Mouse (Mus musculus): ENCODE data around the gene Tmem108.

Tmem108 gene

DNA sequence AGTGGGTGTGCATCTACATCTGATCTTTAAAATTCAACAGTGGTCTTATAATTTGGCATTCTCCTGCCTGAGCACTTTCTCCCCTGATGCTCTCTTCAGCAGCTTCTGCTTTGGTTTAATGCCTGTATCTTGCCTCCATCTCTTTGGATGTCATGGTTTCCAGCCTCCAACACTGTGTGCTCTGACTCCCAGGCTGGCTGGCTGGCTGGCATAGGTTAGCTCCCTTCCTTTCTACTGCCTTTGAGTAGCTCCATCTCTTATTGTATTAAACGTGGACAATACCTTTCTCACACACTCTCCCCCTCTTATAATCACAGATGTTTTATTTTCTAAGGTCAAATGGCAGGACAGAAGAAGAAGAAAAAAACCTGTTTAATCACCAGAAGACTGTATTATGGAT, 296.3 kb downstream of the Tmem108 start:
- DNase-seq (ENCODE audit: low read depth in 2 of 2, low spot score in 2 of 2), result no peak

DNA sequence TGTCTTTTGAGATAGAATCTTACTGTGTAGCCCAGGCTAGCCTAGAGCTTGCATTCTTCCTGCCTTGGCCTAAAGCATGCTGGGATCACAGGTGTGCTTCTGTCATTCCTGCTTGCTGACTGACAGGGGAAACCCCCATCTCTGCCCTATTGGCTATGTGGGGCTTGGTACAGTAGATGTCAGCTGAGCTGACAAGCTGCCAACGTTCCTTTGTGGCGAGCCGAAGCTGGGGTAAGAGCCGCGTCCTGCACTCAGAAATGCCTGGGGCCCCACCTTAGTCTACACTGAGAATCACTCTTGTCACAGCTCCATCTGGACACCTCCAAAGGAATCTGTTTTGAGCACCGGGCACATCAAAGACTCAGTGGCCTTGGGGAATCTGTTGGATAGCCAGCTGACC, 297.8 kb downstream of the Tmem108 start:
- no peak for DNase-seq (ENCODE audit: low read depth in 2 of 2, low spot score in 2 of 2)

DNA sequence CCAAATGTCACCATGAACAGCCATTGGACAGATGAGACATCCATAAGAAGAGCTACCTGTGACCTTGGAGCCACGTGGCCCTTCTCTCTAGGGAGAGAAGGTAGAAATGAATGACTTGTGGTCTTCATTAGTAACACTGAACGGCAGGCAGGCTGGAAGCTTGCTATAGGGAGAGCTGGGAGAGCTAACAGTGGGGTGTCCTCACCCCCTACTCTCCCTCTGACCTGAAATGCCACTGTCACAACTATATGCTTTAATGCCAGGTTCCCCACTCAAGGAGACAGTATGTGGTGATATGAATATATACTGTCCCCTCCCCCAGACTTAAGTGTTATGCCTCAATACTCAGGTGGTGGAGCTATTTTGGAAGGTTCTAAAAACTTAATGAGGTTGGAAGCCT, 301.8 kb downstream of the Tmem108 start:
- DNase-seq (ENCODE audit: low read depth in 2 of 2, low spot score in 2 of 2), result no peak

DNA sequence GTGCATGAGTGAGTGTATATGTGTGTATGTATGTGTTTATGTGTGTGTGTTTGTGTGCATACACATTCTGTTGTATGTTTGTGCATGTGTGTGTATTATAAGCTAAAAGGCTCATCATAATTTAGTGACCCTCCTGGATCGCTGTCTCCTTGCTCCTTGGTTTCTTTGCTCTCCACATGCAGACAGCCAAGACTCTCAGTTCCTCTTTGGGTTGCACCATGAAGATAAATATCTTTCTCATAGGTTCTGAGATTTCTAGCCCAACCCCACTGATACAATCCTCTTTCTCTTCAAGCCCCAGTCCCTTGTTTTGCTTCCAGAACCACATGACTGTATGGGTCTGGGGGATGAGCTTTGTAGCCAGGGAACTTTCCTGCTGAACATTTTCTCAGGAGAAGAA, 302.3 kb downstream of the Tmem108 start:
- no peak for DNase-seq (ENCODE audit: low read depth in 2 of 2, low spot score in 2 of 2)

DNA sequence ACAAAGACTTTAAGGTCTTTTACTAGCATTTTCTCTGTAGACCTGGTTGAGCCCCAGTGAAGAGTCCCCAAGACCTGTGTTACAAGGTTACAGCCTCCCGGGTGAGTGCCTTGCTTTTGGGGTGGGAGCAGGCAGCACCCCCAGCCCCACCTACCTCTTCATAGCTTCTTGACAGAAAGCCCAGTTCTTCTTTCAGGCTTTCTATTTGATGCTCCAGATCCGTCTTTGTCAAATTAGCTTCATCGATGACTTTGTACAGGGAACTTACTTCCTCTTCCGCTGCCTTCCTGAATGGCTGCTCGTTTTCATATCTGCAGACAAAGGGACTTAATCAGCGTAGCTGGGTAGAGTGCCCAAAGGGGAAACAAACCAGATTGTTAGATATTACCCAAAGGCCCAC, 312.0 kb downstream of the Tmem108 start:
- no peak for DNase-seq (ENCODE audit: low read depth in 2 of 2, low spot score in 2 of 2)

DNA sequence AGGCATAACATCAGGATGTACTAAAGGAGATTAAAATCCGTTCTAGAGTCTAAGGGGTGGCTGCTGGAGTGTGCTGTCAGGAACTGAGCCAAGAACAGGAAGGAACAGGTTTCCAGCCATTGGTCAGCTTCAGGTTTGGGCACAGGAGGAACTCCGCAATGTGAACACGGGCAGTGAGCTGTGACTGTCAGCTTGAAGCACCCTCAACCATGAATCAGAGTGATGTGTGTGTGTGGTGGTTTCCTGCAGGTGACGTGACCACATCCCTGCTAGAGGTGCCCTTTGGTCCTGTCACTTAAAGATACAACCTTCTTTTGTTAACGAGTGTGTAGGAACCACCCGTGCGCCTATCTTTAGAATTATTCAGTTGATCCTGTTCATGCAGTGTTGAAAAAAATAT, 312.5 kb downstream of the Tmem108 start:
- DNase-seq (ENCODE audit: low read depth in 2 of 2, low spot score in 2 of 2), result peak; percentile 47 to 58

DNA sequence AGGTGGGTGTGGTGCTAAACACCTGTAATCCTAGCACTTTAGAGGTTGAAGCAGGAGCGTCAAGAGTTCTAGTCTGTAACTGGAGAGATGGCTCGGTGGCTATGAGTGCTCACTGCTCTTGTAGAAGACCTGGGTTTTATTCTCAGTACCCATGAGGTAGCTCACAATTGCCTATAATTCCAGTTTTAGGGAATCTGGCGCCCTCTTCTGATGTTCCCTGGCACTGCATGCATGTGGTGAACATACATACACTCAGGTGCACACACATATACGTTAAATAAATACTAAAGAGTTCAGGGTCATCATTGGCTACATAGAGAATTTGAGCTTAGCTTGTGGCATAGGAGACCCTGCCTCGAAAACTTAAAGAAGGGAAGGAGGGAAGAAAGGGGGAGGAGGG, 317.0 kb downstream of the Tmem108 start:
- DNase-seq (ENCODE audit: low read depth in 2 of 2, low spot score in 2 of 2), result no peak

DNA sequence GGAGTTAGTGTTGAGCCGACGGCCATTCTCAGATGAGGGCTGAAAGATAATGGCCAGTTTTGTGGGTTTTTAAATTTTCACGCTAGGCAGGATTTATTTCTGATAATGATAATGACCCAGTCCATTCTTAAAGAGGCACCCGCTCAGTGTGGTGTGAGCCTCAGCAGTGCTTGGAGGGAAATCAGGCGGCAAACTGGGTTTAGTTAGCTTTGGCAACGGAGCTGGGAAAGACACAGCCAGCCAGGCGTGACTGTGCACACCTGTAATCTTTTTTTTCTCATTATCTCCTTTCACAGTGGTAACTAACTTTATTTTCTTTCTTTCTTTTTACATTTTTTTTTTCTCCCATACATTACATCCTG, 317.8 kb downstream of the Tmem108 start:
- no peak for DNase-seq (ENCODE audit: low read depth in 2 of 2, low spot score in 2 of 2)

DNA sequence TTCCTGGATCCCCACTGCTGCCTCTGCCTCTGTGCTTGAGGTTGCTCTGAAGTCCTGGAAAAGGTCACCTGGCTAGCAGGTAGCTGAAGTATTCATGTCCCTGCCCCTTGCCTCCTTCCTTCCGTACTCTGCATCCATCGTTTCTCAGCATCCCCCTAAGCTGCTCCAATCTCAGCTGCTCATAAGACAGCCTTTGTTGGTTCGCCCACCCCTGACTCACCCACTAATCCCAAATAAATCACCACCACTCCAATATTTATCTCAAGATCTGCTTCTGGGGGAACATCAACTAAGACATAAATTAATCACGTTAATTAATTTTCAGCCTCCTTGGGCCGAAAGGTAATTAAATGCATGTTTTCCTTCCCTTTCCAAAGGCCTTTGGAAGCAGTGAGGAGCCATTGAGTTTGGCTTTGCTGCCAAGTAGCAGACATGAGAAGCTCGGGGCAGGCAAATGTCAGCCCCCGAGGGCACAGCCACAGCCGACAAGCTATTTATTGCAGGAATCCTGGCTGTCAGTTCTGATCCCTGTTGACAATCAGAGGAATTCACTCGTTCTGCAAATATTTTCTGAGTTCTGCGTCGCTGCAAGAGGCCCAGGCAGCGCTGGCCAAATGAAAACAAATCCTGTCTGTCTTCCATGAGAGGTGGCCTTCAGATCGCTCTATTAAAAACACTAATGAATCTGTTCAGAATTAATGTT, 318.4 kb downstream of the Tmem108 start:
- DNase-seq (ENCODE audit: low read depth in 2 of 2, low spot score in 2 of 2), result no peak

DNA sequence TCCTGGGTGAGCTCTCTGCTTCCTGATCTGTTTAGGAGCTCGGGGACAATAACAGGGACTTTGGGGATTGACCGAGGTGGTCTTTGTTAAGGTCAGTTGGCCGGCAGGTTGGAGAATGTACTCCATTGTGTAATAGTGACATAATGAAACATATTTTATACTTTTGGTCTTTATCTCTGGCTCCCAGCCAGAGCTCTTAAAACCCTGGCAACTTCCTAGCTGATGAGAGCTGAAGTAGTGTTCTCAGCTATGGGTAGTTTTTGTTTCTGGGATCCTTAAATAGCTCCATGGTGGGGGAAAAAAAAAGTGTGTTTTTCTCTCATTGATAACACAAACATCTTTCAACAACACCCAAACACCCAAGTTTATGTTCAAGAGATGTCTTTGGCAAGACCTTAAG, 321.0 kb downstream of the Tmem108 start:
- DNase-seq (ENCODE audit: low read depth in 2 of 2, low spot score in 2 of 2), result no peak

DNA sequence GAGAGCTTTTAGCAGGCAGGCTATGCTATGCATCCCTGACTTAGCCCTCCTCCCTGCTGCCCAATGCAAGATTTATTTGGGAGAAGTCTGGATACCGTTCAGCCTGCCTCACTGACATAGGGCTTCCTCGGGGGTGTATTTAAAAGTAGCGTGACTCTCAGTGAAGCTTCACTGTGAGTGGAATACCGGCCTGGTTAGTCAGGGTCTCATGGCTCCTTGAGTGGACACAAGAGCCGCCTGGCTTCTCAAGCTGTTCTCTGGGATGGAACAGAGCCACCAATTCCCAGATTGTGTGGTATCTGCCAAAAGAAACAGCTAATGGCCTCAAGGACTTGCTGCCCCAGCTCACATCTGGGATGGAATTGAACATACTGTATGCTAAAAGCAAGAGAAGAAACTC, 324.5 kb downstream of the Tmem108 start:
- DNase-seq (ENCODE audit: low read depth in 2 of 2, low spot score in 2 of 2), result no peak

DNA sequence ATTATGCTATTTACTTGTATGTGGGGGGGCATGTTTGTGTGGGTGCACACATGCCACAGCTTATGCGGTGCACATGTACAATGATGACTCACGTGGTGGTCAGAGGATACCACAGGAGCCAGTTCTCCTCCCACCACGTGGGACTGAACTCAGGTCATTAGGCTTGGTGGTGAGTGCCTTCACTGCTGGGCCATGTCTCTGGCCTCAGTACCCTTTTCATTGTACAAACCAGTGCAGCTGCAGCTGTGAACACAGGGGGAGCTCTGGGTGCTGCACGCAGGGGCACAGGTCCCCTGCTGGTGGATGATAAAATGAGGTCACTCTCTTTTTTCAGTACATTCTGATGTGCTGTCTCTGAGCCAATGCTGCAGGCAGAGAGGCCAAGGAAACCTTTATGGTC, 327.5 kb downstream of the Tmem108 start:
- peak in 1 of 2 experiments; percentile 39 for DNase-seq (ENCODE audit: low read depth in 2 of 2, low spot score in 2 of 2)

Measured in CD8-positive naive resting alpha-beta T cell, adult 2 months (primary cell).